Mouse (Mus musculus) hindlimb bud, embryonic 11.5 days (tissue): Measurements from ENCODE around the gene Spp2.
A peak's percentile ranks its signal among the peaks of the same experiment; 100 is the strongest.

Experiments
- DNase-seq: peaks from one replicate; pipeline ENCODE4 v3.0.0-alpha.2; 2012; ENCODE audit warnings: low read depth, low spot score; ENCODE audit errors: extremely low spot score

The Spp2 gene

GRCm38 (mm10) chr1:88406807-88407198, at the start of gene Spp2:
TSS of gene Spp2 (plus strand) at chr1:88406961.
- no peak for DNase-seq

GRCm38 (mm10) chr1:88357458-88358090, 49.2 kb upstream of the Spp2 start:
- peak; percentile 93 for DNase-seq

- no peak for DNase-seq
Observed at GRCm38 (mm10) chr1:88358102-88358654, 48.6 kb upstream of the Spp2 start.

GRCm38 (mm10) chr1:88361085-88361484, 45.7 kb upstream of the Spp2 start:
- no peak for DNase-seq

- no peak for DNase-seq
Observed at GRCm38 (mm10) chr1:88366881-88367644, 39.7 kb upstream of the Spp2 start.

GRCm38 (mm10) chr1:88378446-88378845, 28.3 kb upstream of the Spp2 start:
- DNase-seq, result no peak

GRCm38 (mm10) chr1:88391632-88392031, 15.1 kb upstream of the Spp2 start:
- no peak for DNase-seq

GRCm38 (mm10) chr1:88393321-88393720, 13.4 kb upstream of the Spp2 start:
- DNase-seq, result no peak

- no peak for DNase-seq
Observed at GRCm38 (mm10) chr1:88403378-88403777, 3.4 kb upstream of the Spp2 start.

GRCm38 (mm10) chr1:88406078-88406806, 519 bp upstream of the Spp2 start:
- DNase-seq, result no peak

- DNase-seq, result no peak
Observed at GRCm38 (mm10) chr1:88408340-88408739, 1.6 kb downstream of the Spp2 start.

GRCm38 (mm10) chr1:88412013-88412412, 5.3 kb downstream of the Spp2 start:
- DNase-seq, result no peak

GRCm38 (mm10) chr1:88418943-88419342, 12.2 kb downstream of the Spp2 start:
- DNase-seq, result no peak

GRCm38 (mm10) chr1:88422045-88422444, 15.3 kb downstream of the Spp2 start:
- DNase-seq, result no peak

GRCm38 (mm10) chr1:88422846-88423395, 16.2 kb downstream of the Spp2 start:
- no peak for DNase-seq

GRCm38 (mm10) chr1:88424602-88425252, 18.0 kb downstream of the Spp2 start:
- peak; percentile 63 for DNase-seq

- no peak for DNase-seq
Observed at GRCm38 (mm10) chr1:88427987-88428741, 21.4 kb downstream of the Spp2 start.

- no peak for DNase-seq
Observed at GRCm38 (mm10) chr1:88429413-88429812, 22.7 kb downstream of the Spp2 start.

GRCm38 (mm10) chr1:88431262-88431661, 24.5 kb downstream of the Spp2 start:
- no peak for DNase-seq

GRCm38 (mm10) chr1:88432601-88433000, 25.8 kb downstream of the Spp2 start:
- no peak for DNase-seq
